Mouse (Mus musculus) bone marrow, adult 2 months (tissue): ENCODE data around the gene Sub1. TPM values are rescaled to one million over a fixed set of nuclear protein-coding genes. Genes with fewer than 3 reads are reported as not detected.

Source experiments
- H3K27ac ChIP-seq: fragments of 200-500 bp; 2 replicates; pipeline ENCODE4 v1.5.1; 2012; ENCODE audit warnings: low read depth, mild to moderate bottlenecking, control low read depth, inconsistent platforms, low read length; ENCODE audit not compliant: control insufficient read depth, poor library complexity, insufficient read depth
- H3K4me1 ChIP-seq: fragments of 200-500 bp; 2 replicates; pipeline ENCODE4 v1.6.1; 2011; ENCODE audit warnings: low read length; ENCODE audit not compliant: control insufficient read depth, insufficient read depth
- H3K4me3 ChIP-seq: fragments of 200-500 bp; replicated peaks from 2 replicates; pipeline ENCODE3; 2011; ENCODE audit warnings: mild to moderate bottlenecking, low read depth, low read length, control low read depth; ENCODE audit not compliant: control insufficient read depth
- CTCF ChIP-seq: fragments of 200-500 bp; IDR thresholded peaks from 2 replicates; pipeline ENCODE4 v1.5.1; 2011; ENCODE audit warnings: low read length, control low read depth; ENCODE audit not compliant: control insufficient read depth, insufficient read depth
- POLR2A ChIP-seq: fragments of 200-500 bp; IDR thresholded peaks from 2 replicates; pipeline ENCODE4 v1.6.1; 2011; ENCODE audit warnings: low read depth, mild to moderate bottlenecking, control low read depth, low read length, borderline replicate concordance; ENCODE audit not compliant: control insufficient read depth
- WGBS: fragments of 180-500 bp; shearing (Covaris S2); methylation state at CpG from one replicate; pipeline ENCODE4 v1.1.7; 2018; 5-methylcytosine and 5-hydroxymethylcytosine counted together
- polyA plus RNA-seq: library from polyadenylated mRNA; stranded (reverse); fragments of >200 nt; gene quantifications from 2 replicates; pipeline ENCODE4 v1.2.4, GENCODE M21; 2011; ENCODE audit warnings: low replicate concordance; ENCODE audit not compliant: missing spikeins, insufficient read depth, insufficient read length

Gene Sub1
- polyA plus RNA-seq, 1 experiment, result 276 TPM

DNA sequence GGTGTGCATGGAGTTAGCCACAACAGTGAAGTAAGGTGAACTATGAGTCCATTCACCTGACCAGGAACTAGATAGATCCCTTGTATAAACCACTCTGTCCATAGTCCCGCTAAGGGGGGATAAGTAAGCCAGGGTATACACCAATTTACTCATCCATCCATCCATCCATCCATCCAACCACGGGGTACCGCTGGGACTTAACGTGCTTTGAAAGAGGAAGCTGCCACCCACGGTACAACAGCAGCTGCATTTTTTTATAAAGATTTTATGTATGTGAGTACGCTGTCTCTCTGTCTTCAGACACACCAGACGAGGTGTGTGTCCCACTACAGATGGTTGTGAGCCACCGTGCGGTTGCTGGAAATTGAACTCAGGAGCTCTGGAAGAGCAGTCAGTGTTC, 27.9 kb downstream of the Sub1 start:
- H3K4me1 ChIP-seq, result no peaks in the 10 kb centered on the region
- H3K27ac ChIP-seq, result no peak overlapping the region
- H3K4me3 ChIP-seq, result no peak overlapping the region
- TF ChIP-seq CTCF, result no peak
- no peak for TF ChIP-seq POLR2A
- WGBS, result 25% methylated on average over 9 of the region's 9 CpGs

DNA sequence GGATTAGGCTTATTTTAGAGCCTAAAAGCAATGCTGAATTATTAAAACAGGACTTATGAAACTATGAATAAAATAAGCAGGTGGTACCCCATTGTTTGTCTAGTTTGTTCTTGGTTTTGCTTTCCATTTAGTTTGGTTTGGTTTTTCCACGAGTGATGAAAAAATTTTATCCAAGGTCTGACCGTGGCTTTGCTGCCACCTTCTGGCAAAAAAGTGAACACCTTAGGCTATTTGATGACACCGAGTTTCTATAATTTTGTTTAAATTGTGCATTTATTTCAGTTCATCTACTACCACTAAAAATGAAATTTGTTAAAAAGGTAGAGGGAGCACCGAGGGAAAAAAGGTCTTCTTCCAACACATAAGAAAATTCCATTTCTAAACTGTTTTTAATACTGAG, 30.4 kb downstream of the Sub1 start:
- Histone ChIP-seq H3K27ac (no peak overlapping the region), H3K4me1 (no peaks in the 10 kb centered on the region), H3K4me3 (no peak overlapping the region)
- TF ChIP-seq CTCF, result no peak
- no peak for TF ChIP-seq POLR2A
- WGBS, result 2% methylated on average over 4 of the region's 4 CpGs

DNA sequence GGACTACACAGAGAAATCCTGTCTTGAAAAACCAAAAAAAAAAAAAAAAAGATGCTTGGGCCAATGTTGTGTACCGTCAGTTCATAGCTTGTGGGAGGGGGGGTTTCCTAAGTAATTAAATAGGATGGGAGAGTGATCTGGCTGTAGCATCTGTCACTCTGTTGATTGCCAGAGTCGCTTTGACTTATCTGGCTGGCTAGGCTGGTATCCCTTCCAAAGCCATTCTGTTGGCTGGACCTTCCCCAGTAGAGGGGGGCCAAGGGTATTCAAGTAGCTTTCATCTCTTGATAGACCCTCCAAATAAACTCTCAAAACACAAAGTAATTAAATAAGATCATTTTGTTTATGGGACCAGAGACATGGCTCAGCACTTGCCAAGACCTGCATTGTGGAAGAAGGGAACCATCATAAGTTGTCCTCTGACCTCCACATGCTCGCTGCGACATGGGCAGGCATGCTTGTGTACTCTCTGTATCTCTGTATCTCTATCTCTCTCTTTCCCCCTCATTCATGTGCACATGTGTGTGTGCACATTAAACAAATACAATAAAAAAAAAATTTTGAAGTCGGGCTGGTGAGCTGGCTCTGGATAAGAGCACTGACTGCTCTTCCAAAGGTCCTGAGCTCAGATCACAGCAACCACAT, 31.5 kb downstream of the Sub1 start:
- Histone ChIP-seq H3K4me3 (no peak overlapping the region), H3K4me1 (no peaks in the 10 kb centered on the region), H3K27ac (no peak overlapping the region)
- 81% methylated on average over 5 of the region's 5 CpGs for WGBS
- no peak for TF ChIP-seq POLR2A

DNA sequence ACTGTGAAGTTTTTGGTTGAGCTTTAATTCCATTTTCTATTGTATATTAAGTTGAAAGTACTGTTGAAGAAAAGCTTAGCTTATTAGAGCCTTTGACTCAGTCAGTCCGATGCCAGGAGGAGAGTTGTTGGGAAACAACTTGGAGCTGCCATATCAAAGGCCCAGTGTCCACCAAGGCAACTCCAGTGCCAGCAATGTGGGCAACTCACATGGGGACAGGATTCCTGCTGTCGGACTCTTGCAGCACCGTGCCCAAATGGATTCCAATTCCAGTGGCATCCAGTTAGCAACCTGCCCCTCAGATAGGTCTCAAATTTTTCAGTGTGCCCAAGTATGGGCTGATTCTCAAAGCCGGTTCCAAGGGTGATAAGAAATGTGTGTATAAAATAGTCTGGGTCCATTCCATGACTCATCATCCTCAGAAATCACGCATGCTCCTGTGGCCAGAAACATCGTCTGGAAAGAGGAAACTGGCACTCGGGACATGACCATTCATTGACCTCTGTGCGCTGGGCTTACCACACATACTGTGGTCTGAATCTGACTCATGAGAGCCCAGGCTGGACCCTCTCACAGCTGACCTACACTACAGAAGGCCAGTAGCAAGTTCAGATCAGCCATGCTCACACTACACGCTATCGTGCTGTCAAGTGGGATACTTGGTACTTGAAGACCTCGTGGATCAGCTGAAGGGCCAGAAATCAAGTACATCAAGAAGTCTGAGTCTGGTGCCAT, 32.8 kb downstream of the Sub1 start:
- Histone ChIP-seq H3K27ac (no peak overlapping the region), H3K4me3 (no peak overlapping the region), H3K4me1 (no peaks in the 10 kb centered on the region)
- TF ChIP-seq CTCF (no peak), POLR2A (no peak)
- WGBS, result 72% methylated on average over 11 of the region's 11 CpGs

DNA sequence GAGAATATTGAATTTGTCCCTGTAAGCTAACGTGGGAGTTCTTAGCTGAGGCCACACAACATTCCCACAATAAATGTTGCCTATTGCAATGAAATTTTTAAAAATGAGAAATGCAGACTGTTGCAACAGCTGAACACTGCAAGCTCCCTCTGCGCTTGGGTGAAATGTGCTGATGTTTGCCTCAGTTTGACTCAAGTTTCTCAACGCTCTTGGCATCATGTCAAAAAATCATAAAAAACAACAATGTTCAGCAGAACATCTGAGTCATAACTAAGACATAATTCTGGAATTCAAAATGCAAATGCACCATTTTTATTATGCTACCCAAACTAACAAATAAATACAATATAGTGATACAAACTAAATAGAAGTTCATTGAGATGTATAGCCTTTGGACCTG, 37.1 kb downstream of the Sub1 start:
- Histone ChIP-seq H3K4me1 (no peaks in the 10 kb centered on the region), H3K4me3 (no peak overlapping the region), H3K27ac (no peak overlapping the region)
- no peak for TF ChIP-seq CTCF
- 71% methylated on average over 3 of the region's 3 CpGs for WGBS

DNA sequence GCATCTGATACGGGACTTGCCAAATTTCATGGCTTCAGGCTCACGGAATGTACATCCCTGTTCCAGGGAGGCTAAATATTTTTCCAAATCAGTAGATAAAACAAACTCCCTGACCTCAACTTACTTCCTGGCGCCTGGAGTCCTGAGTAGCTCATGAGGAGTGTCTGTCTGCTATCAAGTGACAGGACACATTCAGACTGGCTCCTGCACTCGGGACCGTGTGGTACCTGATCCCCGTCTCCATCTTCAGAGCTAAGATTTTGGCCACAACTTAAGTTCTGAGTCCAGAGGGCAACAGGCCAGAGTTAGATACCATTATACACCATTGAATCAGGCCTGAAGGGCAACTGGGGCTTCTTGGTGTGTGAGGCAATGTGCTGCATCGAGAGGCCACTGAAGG, 40.7 kb downstream of the Sub1 start:
- TF ChIP-seq POLR2A, result no peak
- Histone ChIP-seq H3K27ac (no peak overlapping the region), H3K4me1 (no peaks in the 10 kb centered on the region), H3K4me3 (no peak overlapping the region)
- 84% methylated on average over 7 of the region's 7 CpGs for WGBS

DNA sequence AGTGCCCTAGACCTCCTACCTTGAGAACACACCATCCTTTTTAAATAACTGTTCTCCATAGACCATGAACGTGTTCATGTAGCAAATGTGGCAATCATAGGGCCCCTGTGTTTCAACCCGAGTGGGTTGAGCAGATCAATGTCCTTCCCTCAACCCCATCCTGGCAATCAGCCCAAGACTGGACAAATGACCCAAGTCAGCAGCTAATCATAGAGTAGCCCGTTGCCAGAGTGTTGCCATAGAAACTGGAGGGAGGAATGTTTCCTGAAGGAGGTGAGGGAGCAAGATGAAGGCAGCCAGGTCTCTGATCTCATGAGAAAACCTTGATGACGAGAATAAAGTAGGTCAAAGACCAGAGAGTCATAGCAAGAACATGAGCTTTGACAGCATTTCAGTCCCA, 42.6 kb downstream of the Sub1 start:
- no peak overlapping the region for H3K27ac ChIP-seq
- WGBS, result 61% methylated on average over 4 of the region's 4 CpGs
- no peaks in the 10 kb centered on the region for H3K4me1 ChIP-seq
- TF ChIP-seq CTCF (no peak), POLR2A (no peak)
- H3K4me3 ChIP-seq, result no peak overlapping the region

DNA sequence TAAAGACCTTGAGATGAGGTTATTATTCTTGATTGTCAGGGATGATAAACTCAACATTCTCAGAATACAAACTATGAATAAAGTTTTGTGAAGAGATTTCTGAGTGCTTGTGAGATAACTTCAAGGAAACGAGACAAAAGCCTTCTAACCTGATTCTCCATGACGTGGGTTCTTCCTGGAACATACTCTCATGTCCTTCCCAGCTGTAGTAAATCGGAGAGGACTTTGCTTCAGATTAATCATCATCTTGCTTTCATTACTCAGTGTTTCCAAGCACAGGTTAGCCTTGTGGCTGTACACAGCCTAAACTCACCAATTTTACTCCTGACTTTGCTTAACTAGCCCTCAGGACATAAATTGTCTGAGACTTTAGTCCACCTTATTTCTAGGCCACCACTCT, 44.6 kb downstream of the Sub1 start:
- Histone ChIP-seq H3K27ac (no peak overlapping the region), H3K4me1 (no peaks in the 10 kb centered on the region), H3K4me3 (no peak overlapping the region)
- no peak for TF ChIP-seq CTCF
- TF ChIP-seq POLR2A, result no peak
- 75% methylated on average over 3 of the region's 3 CpGs for WGBS

DNA sequence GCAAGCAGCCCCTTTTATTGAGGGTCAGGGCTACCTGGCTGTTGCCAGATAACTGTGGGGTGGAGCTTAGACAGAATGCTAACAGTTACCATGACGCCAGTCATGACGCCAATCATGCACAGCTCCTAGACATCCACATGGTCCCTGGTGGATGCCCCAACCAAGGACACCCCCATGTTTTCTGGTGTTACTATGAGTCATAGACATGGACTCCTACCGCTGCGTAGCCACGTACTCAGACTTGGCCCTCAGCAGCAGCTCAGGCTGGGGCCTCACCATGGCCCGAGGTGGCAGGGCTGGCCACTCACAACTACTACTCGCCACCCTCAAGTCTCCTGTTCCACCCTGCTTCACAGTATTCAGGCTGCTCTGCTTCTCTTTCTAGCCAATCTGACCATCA, 45.6 kb downstream of the Sub1 start:
- Histone ChIP-seq H3K27ac (no peak overlapping the region), H3K4me3 (no peak overlapping the region), H3K4me1 (no peaks in the 10 kb centered on the region)
- TF ChIP-seq POLR2A, result no peak
- no peak for TF ChIP-seq CTCF
- WGBS, result 89% methylated on average over 7 of the region's 7 CpGs
